Mouse (Mus musculus): ENCODE measurements around the gene Adam15.

The Adam15 gene

GRCm38 (mm10) chr3:89349869-89350501 lies at the start of gene Adam15:
Adam15 (minus strand) TSS chr3:89349996.
- DNase-seq (ENCODE audit: low spot score), result peak; percentile 83

GRCm38 (mm10) chr3:89396654-89397005 lies 46.8 kb upstream of the Adam15 start:
- no peak for DNase-seq (ENCODE audit: low spot score)

GRCm38 (mm10) chr3:89395806-89396653 lies 46.2 kb upstream of the Adam15 start:
- DNase-seq (ENCODE audit: low spot score), result no peak

GRCm38 (mm10) chr3:89395419-89395805 lies 45.6 kb upstream of the Adam15 start:
- no peak for DNase-seq (ENCODE audit: low spot score)

GRCm38 (mm10) chr3:89394894-89395256 lies 45.1 kb upstream of the Adam15 start:
- DNase-seq (ENCODE audit: low spot score), result no peak

- DNase-seq (ENCODE audit: low spot score), result peak; percentile 80
Observed at GRCm38 (mm10) chr3:89394006-89394893, 44.5 kb upstream of the Adam15 start, which contains the start of gene Zbtb7b. Zbtb7b (minus strand) TSS chr3:89394776.

GRCm38 (mm10) chr3:89393605-89394004 lies 43.8 kb upstream of the Adam15 start:
- peak; percentile 98 for DNase-seq (ENCODE audit: low spot score)

- DNase-seq (ENCODE audit: low spot score), result no peak
Observed at GRCm38 (mm10) chr3:89392871-89393311, 43.1 kb upstream of the Adam15 start.

GRCm38 (mm10) chr3:89391663-89392511 lies 42.1 kb upstream of the Adam15 start:
- no peak for DNase-seq (ENCODE audit: low spot score)

- DNase-seq (ENCODE audit: low spot score), result no peak
Observed at GRCm38 (mm10) chr3:89390699-89391662, 41.2 kb upstream of the Adam15 start.

- no peak for DNase-seq (ENCODE audit: low spot score)
Observed at GRCm38 (mm10) chr3:89390111-89390515, 40.3 kb upstream of the Adam15 start.

GRCm38 (mm10) chr3:89388901-89389740 lies 39.3 kb upstream of the Adam15 start:
- no peak for DNase-seq (ENCODE audit: low spot score)

GRCm38 (mm10) chr3:89388134-89388881 lies 38.5 kb upstream of the Adam15 start:
- DNase-seq (ENCODE audit: low spot score), result peak; percentile 61

- DNase-seq (ENCODE audit: low spot score), result no peak
Observed at GRCm38 (mm10) chr3:89387632-89388031, 37.8 kb upstream of the Adam15 start.

- no peak for DNase-seq (ENCODE audit: low spot score)
Observed at GRCm38 (mm10) chr3:89386438-89387420, 36.9 kb upstream of the Adam15 start.

- DNase-seq (ENCODE audit: low spot score), result no peak
Observed at GRCm38 (mm10) chr3:89385451-89385850, 35.7 kb upstream of the Adam15 start.

- DNase-seq (ENCODE audit: low spot score), result no peak
Observed at GRCm38 (mm10) chr3:89384331-89385076, 34.7 kb upstream of the Adam15 start.
